Mouse (Mus musculus): ENCODE data around the gene Rps18. TPM values are rescaled to one million over a fixed set of nuclear protein-coding genes. Genes with fewer than 3 reads are reported as not detected.

Gene Rps18
- total and polyA plus RNA-seq, 3 experiments: 194 to 420 (median 364) TPM

- Histone ChIP-seq H3K4me1 (ENCODE audit: control insufficient read depth, insufficient read depth, low read length) (peaks cover 3% of the 10 kb centered on the region; the same call in 1 of the 2 replicates), H3K27ac (no peak overlapping the region), H3K4me3 (no peak overlapping the region), H3K9ac (ENCODE audit: low read depth, low read length) (no peak overlapping the region), H3K36me3 (ENCODE audit: control insufficient read depth, insufficient read depth, low read length) (no peaks in the 10 kb centered on the region), H3K27me3 (ENCODE audit: control insufficient read depth, insufficient read depth, low read length) (no peaks in the 10 kb centered on the region), H3K79me2 (replicated peaks; ENCODE audit: control insufficient read depth, insufficient read depth, low read length) (no peaks in the 10 kb centered on the region)
- TF ChIP-seq POLR2A (IDR thresholded peaks at IDR 0.05; ENCODE audit: insufficient read depth, low read depth, low read length) (no peak), CTCF (IDR thresholded peaks at IDR 0.05) (no peak), EP300 (IDR thresholded peaks at IDR 0.05; ENCODE audit: insufficient read depth, low read depth, low read length) (no peak)
- no peak for DNase-seq
- intact Hi-C loops (cut with DNase I): no loop called here
- WGBS: 82% methylated on average over 21 of the region's 21 CpGs
Measured at GRCm38 (mm10) chr17:33935422-33936055, 20.3 kb downstream of the Rps18 start.

GRCm38 (mm10) chr17:33932970-33933369 is 22.8 kb downstream of the Rps18 start:
- Histone ChIP-seq H3K4me3 (no peak overlapping the region), H3K79me2 (replicated peaks; ENCODE audit: control insufficient read depth, insufficient read depth, low read length) (no peaks in the 10 kb centered on the region), H3K27ac (no peak overlapping the region), H3K9ac (ENCODE audit: low read depth, low read length) (no peak overlapping the region), H3K27me3 (ENCODE audit: control insufficient read depth, insufficient read depth, low read length) (no peaks in the 10 kb centered on the region), H3K4me1 (ENCODE audit: control insufficient read depth, insufficient read depth, low read length) (peaks cover 4% of the 10 kb centered on the region; the same call in 1 of the 2 replicates), H3K36me3 (ENCODE audit: control insufficient read depth, insufficient read depth, low read length) (no peaks in the 10 kb centered on the region; the same call in 1 of the 2 replicates)
- intact Hi-C loops (cut with DNase I): no loop called here
- TF ChIP-seq CTCF (IDR thresholded peaks at IDR 0.05) (no peak), POLR2A (IDR thresholded peaks at IDR 0.05; ENCODE audit: insufficient read depth, low read depth, low read length) (no peak), EP300 (IDR thresholded peaks at IDR 0.05; ENCODE audit: insufficient read depth, low read depth, low read length) (no peak)
- 94% methylated on average over 15 of the region's 15 CpGs for WGBS
- no peak for DNase-seq

- no peaks in the 10 kb centered on the region; the same call in 1 of the 2 replicates for H3K36me3 ChIP-seq (ENCODE audit: control insufficient read depth, insufficient read depth, low read length)
- WGBS: 91% methylated on average over 14 of the region's 14 CpGs
Measured at GRCm38 (mm10) chr17:33932448-33932847, 23.4 kb downstream of the Rps18 start.

GRCm38 (mm10) chr17:33931947-33932346 is 23.9 kb downstream of the Rps18 start:
- intact Hi-C loops (cut with DNase I): no loop called here
- 90% methylated on average over 11 of the region's 11 CpGs for WGBS

More at GRCm38 (mm10) chr17:33932448-33932847, 23.4 kb downstream of the Rps18 start:
- DNase-seq: no peak
- intact Hi-C loops (cut with DNase I): no loop called here
- H3K79me2 ChIP-seq (replicated peaks; ENCODE audit: control insufficient read depth, insufficient read depth, low read length): no peaks in the 10 kb centered on the region
- H3K4me3 ChIP-seq: no peak overlapping the region
- H3K27ac ChIP-seq: no peak overlapping the region
- TF ChIP-seq POLR2A (IDR thresholded peaks at IDR 0.05; ENCODE audit: insufficient read depth, low read depth, low read length) (no peak), EP300 (IDR thresholded peaks at IDR 0.05; ENCODE audit: insufficient read depth, low read depth, low read length) (no peak), CTCF (IDR thresholded peaks at IDR 0.05) (no peak)
- H3K4me1 ChIP-seq (ENCODE audit: control insufficient read depth, insufficient read depth, low read length): peaks cover 4% of the 10 kb centered on the region; the same call in 1 of the 2 replicates
- no peak overlapping the region for H3K9ac ChIP-seq (ENCODE audit: low read depth, low read length)
- H3K27me3 ChIP-seq (ENCODE audit: control insufficient read depth, insufficient read depth, low read length): no peaks in the 10 kb centered on the region

GRCm38 (mm10) chr17:33931159-33931866 is 24.5 kb downstream of the Rps18 start:
- TF ChIP-seq EP300 (IDR thresholded peaks at IDR 0.05; ENCODE audit: insufficient read depth, low read depth, low read length) (no peak), CTCF (IDR thresholded peaks at IDR 0.05) (no peak), POLR2A (IDR thresholded peaks at IDR 0.05; ENCODE audit: insufficient read depth, low read depth, low read length) (no peak)
- peak overlapping the region; percentile 75 for H3K4me3 ChIP-seq
- H3K36me3 ChIP-seq (ENCODE audit: control insufficient read depth, insufficient read depth, low read length): no peaks in the 10 kb centered on the region; the same call in 1 of the 2 replicates
- H3K79me2 ChIP-seq (replicated peaks; ENCODE audit: control insufficient read depth, insufficient read depth, low read length): no peaks in the 10 kb centered on the region
- no peaks in the 10 kb centered on the region for H3K27me3 ChIP-seq (ENCODE audit: control insufficient read depth, insufficient read depth, low read length)
- H3K9ac ChIP-seq (ENCODE audit: low read depth, low read length): peak overlapping the region; percentile 87
- WGBS: 57% methylated on average over 18 of the region's 18 CpGs
- peak overlapping the region; percentile 99 for H3K27ac ChIP-seq
- intact Hi-C loops (cut with DNase I): no loop called here
- peaks cover 4% of the 10 kb centered on the region; the same call in 1 of the 2 replicates for H3K4me1 ChIP-seq (ENCODE audit: control insufficient read depth, insufficient read depth, low read length)
- no peak for DNase-seq

More at GRCm38 (mm10) chr17:33931947-33932346, 23.9 kb downstream of the Rps18 start:
- DNase-seq: no peak
- peaks cover 4% of the 10 kb centered on the region; the same call in 1 of the 2 replicates for H3K4me1 ChIP-seq (ENCODE audit: control insufficient read depth, insufficient read depth, low read length)
- TF ChIP-seq POLR2A (IDR thresholded peaks at IDR 0.05; ENCODE audit: insufficient read depth, low read depth, low read length) (no peak), CTCF (IDR thresholded peaks at IDR 0.05) (no peak), EP300 (IDR thresholded peaks at IDR 0.05; ENCODE audit: insufficient read depth, low read depth, low read length) (no peak)
- no peak overlapping the region for H3K9ac ChIP-seq (ENCODE audit: low read depth, low read length)
- H3K36me3 ChIP-seq (ENCODE audit: control insufficient read depth, insufficient read depth, low read length): no peaks in the 10 kb centered on the region; the same call in 1 of the 2 replicates
- H3K4me3 ChIP-seq: no peak overlapping the region
- no peaks in the 10 kb centered on the region for H3K27me3 ChIP-seq (ENCODE audit: control insufficient read depth, insufficient read depth, low read length)
- no peak overlapping the region for H3K27ac ChIP-seq
- no peaks in the 10 kb centered on the region for H3K79me2 ChIP-seq (replicated peaks; ENCODE audit: control insufficient read depth, insufficient read depth, low read length)
